Mouse (Mus musculus) heart, embryonic 14.5 days (tissue): Measurements from ENCODE around the gene Kcnh4. TPM values are rescaled to one million over a fixed set of nuclear protein-coding genes. Genes with fewer than 3 reads are reported as not detected.

Experiments used
- ATAC-seq: fragments of 200-750 bp; cut with Nextera tagmentation; 2 replicates; pipeline ENCODE4 v1.8.0; 2017; ENCODE audit warnings: low read depth, moderate TSS enrichment; ENCODE audit not compliant: insufficient number of reproducible peaks, insufficient read depth, low FRiP score
- H3K27ac ChIP-seq, 2 experiments: fragments of 200-500 bp in 1 of 2; fragments of 300-500 bp in 1 of 2; sonication (generic) in 1 of 2; replicated peaks in 1 of 2; 2 replicates each; pipeline ENCODE4 v1.5.1; 2012 to 2014; ENCODE audit warnings: low read depth in 2 of 2, low read length in 2 of 2, control low read depth in 1 of 2, mild to moderate bottlenecking in 1 of 2, mixed read lengths in 1 of 2; ENCODE audit not compliant: control insufficient read depth in 1 of 2, insufficient read depth in 1 of 2
- H3K27me3 ChIP-seq: fragments of 300-500 bp; sonication (generic); 2 replicates; pipeline ENCODE4 v1.6.1; 2014; ENCODE audit warnings: mild to moderate bottlenecking, low read length, control low read depth; ENCODE audit not compliant: control insufficient read depth, insufficient read depth
- H3K36me3 ChIP-seq: fragments of 300-500 bp; sonication (generic); 2 replicates; pipeline ENCODE4 v1.6.1; 2014; ENCODE audit warnings: mild to moderate bottlenecking, control low read depth, low read length, mixed read lengths; ENCODE audit not compliant: control insufficient read depth, insufficient read depth
- H3K4me1 ChIP-seq, 2 experiments: fragments of 200-500 bp in 1 of 2; fragments of 300-500 bp in 1 of 2; sonication (generic) in 1 of 2; 2 replicates each; pipeline ENCODE4 v1.6.1; 2012 to 2014; ENCODE audit warnings: low read length in 2 of 2, control low read depth in 1 of 2, mixed read lengths in 1 of 2; ENCODE audit not compliant: control insufficient read depth in 2 of 2, insufficient read depth in 2 of 2
- H3K4me2 ChIP-seq: fragments of 300-500 bp; sonication (generic); 2 replicates; pipeline ENCODE4 v1.6.1; 2014; ENCODE audit warnings: mild to moderate bottlenecking, low read length
- H3K4me3 ChIP-seq, 2 experiments: fragments of 200-500 bp in 1 of 2; fragments of 300-500 bp in 1 of 2; sonication (generic) in 1 of 2; 2 replicates each; pipeline ENCODE4 v1.5.1; 2012 to 2014; ENCODE audit warnings: low read length in 2 of 2, mild to moderate bottlenecking in 2 of 2, control low read depth in 1 of 2, low read depth in 1 of 2, moderate library complexity in 1 of 2; ENCODE audit not compliant: control insufficient read depth in 1 of 2, insufficient read depth in 1 of 2
- H3K9ac ChIP-seq: fragments of 300-500 bp; sonication (generic); 2 replicates; pipeline ENCODE4 v1.6.1; 2014; ENCODE audit warnings: mild to moderate bottlenecking, low read length
- H3K9me3 ChIP-seq: fragments of 300-500 bp; sonication (generic); 2 replicates; pipeline ENCODE4 v1.6.1; 2016; ENCODE audit warnings: low read length, control low read depth; ENCODE audit not compliant: control insufficient read depth
- WGBS: fragments of 180-500 bp; shearing (Covaris S2); extraction: QIAGEN DNeasy Blood & Tissue Kit; methylation state at CpG from one replicate; pipeline ENCODE4 v1.1.7; 2014; 5-methylcytosine and 5-hydroxymethylcytosine counted together
- polyA plus RNA-seq: library from polyadenylated mRNA; unstranded; fragments of >200 nt; fragmentation: Nextera tagmentation; extraction: Ambion mirVana; gene quantifications from 2 replicates; pipeline ENCODE4 v1.2.1, GENCODE M21; 2014

The Kcnh4 gene
- polyA plus RNA-seq, 1 experiment from 2014 or later: not detected

GRCm38 (mm10) chr11:100721776-100722492 lies 37.8 kb downstream of the Kcnh4 start:
- Histone ChIP-seq H3K4me2 (peak overlapping the region; percentile 24), H3K4me3 (no peak overlapping the region), H3K27me3 (no peaks in the 10 kb centered on the region), H3K4me1 (peaks cover 36 to 47% of the 10 kb centered on the region in 2 experiments), H3K27ac (peak overlapping the region; percentile 79 to 84), H3K9me3 (no peaks in the 10 kb centered on the region), H3K9ac (peak overlapping the region; percentile 45; the same call in 1 of the 2 replicates), H3K36me3 (peaks cover 29% of the 10 kb centered on the region)
- no peak for ATAC-seq
- WGBS: 38% methylated on average over 8 of the region's 8 CpGs

GRCm38 (mm10) chr11:100721254-100721653 lies 38.5 kb downstream of the Kcnh4 start:
- Histone ChIP-seq H3K27me3 (no peaks in the 10 kb centered on the region), H3K9me3 (no peaks in the 10 kb centered on the region), H3K4me2 (peak overlapping the region; percentile 24; the same call in 1 of the 2 replicates), H3K4me3 (no peak overlapping the region), H3K27ac (peak overlapping the region; percentile 79 to 84), H3K9ac (peak overlapping the region; percentile 45), H3K4me1 (peaks cover 36 to 47% of the 10 kb centered on the region in 2 experiments), H3K36me3 (peaks cover 36% of the 10 kb centered on the region)
- WGBS: 47% methylated on average over 4 of the region's 4 CpGs
- no peak for ATAC-seq

DNA sequence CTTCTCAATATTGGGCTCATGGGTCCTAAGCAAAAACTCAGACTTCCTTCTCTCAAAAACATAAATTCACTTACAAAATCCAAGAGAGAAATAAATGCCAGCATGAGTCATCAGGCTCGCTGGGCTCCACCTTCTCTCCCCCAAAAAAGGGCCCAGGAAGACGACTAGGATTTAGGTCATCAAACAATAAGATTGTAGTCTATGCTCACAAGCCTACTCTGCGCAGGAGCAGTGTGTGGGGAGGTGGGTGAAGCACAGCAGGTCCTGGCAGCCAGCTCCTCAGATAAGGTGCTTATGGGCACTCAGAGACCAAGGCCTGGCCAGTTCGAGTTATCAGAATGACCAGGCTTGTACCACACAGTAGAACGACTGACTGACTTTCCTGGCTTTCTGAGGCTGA lies 39.4 kb downstream of the Kcnh4 start:
- H3K9ac ChIP-seq: peak overlapping the region; percentile 45; the same call in 1 of the 2 replicates
- no peaks in the 10 kb centered on the region for H3K27me3 ChIP-seq
- H3K27ac ChIP-seq: peak overlapping the region; percentile 79 to 84
- H3K36me3 ChIP-seq: peaks cover 45% of the 10 kb centered on the region
- peak overlapping the region; percentile 24 for H3K4me2 ChIP-seq
- 33% methylated on average over 5 of the region's 5 CpGs for WGBS
- H3K4me1 ChIP-seq: peaks cover 36 to 44% of the 10 kb centered on the region in 2 experiments
- H3K4me3 ChIP-seq: no peak overlapping the region
- ATAC-seq: no peak
- no peaks in the 10 kb centered on the region for H3K9me3 ChIP-seq

DNA sequence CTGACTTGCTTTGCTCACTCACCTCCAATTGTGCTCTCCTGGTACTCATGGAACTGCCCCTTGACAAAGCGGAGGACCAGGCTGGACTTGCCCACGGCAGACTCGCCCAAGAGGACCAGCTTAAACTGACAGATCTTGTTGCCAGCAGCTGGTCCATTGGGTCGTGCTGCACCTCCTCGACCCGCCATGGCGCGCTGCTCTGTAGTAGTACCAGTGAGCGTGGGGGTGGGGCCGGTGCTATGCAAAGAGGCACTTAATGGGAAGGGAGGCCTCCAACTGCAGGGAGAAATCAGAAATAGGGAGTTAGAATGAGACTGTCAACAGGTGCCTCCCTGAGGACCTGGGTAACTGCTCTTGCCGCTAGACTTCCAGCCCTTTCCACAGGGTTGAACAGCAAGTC lies 39.8 kb downstream of the Kcnh4 start:
- peaks cover 32 to 39% of the 10 kb centered on the region in 2 experiments for H3K4me1 ChIP-seq
- no peaks in the 10 kb centered on the region for H3K27me3 ChIP-seq
- no peak for ATAC-seq
- 0 out of 2 replicates have a peak overlapping the region, but pooled peaks have one; percentile 45 for H3K9ac ChIP-seq
- no peaks in the 10 kb centered on the region for H3K9me3 ChIP-seq
- H3K27ac ChIP-seq: peak overlapping the region; percentile 30 to 84; a peak in 2 of 4 replicates
- WGBS: 72% methylated on average over 11 of the region's 11 CpGs
- no peak overlapping the region for H3K4me2 ChIP-seq
- H3K4me3 ChIP-seq: no peak overlapping the region
- peaks cover 50% of the 10 kb centered on the region for H3K36me3 ChIP-seq

DNA sequence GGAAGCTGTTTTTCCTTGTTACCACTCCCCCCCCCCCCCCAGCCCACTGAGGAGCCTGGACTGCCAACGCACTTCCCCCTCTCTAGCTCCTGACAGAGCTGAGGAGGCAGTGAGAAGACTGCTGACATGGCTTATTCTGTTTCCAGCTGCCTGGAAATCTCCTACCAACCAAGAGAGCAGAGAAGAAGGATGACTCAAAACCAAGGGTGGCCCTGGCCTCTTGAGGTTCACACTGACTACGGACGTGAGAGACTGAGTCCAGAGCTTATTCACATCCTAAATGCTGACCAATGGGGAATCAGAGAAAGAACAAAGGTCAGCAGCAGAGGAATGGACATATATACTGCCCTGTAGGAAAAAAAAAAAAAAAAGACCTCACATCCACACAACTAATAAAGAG lies 40.4 kb downstream of the Kcnh4 start:
- Histone ChIP-seq H3K36me3 (peaks cover 53% of the 10 kb centered on the region), H3K9me3 (no peaks in the 10 kb centered on the region), H3K27me3 (no peaks in the 10 kb centered on the region), H3K27ac (no peak overlapping the region), H3K9ac (no peak overlapping the region), H3K4me3 (no peak overlapping the region), H3K4me1 (peaks cover 29 to 38% of the 10 kb centered on the region in 2 experiments), H3K4me2 (no peak overlapping the region)
- WGBS: 84% methylated on average over 3 of the region's 3 CpGs
- no peak for ATAC-seq

DNA sequence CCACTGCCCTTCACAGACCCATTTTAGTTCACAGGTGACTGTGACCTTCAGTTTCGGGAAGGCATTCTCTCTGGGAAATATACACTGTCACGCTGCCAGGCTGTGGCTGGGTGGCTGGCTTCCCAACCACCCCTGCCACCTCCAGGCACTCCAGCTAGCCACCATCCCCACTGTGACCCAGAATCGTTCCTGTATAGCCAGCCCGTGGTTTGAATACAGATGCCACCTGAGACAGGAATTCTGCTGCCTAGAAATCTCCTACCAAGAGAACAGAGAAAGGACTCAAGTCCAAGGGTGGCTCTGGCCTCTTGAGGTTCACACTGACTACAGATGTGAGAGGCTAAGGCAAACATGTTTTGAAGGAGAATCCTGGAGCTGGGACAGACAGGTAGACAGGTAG lies 40.9 kb downstream of the Kcnh4 start:
- H3K27ac ChIP-seq: no peak overlapping the region
- no peaks in the 10 kb centered on the region for H3K27me3 ChIP-seq
- no peak overlapping the region for H3K4me3 ChIP-seq
- H3K4me2 ChIP-seq: no peak overlapping the region
- 90% methylated on average over 4 of the region's 4 CpGs for WGBS
- peaks cover 33 to 42% of the 10 kb centered on the region in 2 experiments for H3K4me1 ChIP-seq
- peaks cover 53% of the 10 kb centered on the region for H3K36me3 ChIP-seq
- no peak overlapping the region for H3K9ac ChIP-seq
- no peaks in the 10 kb centered on the region for H3K9me3 ChIP-seq
- no peak for ATAC-seq

DNA sequence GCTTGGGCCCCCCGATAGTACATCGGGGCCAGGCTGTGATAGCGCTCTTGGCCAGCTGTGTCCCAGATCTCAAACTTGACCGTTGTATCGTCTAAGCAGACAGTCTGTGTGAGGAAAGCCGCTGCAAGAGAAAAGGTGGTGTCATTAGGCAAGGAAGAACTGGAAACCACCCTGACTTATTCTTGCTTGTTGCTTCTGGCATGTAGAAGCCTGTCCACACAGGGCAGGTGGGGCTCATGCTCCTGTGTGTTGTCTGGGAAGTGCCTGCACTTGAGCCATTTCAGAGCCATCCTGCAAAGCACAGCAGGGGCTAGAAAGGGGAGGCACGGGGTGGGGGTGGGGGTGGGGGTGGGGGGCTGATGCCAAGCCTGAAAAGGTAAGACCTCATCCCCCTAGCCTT lies 41.3 kb downstream of the Kcnh4 start:
- peaks cover 36 to 46% of the 10 kb centered on the region in 2 experiments for H3K4me1 ChIP-seq
- 91% methylated on average over 7 of the region's 7 CpGs for WGBS
- no peak overlapping the region for H3K9ac ChIP-seq
- no peak overlapping the region for H3K4me2 ChIP-seq
- no peak for ATAC-seq
- H3K27ac ChIP-seq: no peak overlapping the region
- H3K36me3 ChIP-seq: peaks cover 53% of the 10 kb centered on the region
- no peaks in the 10 kb centered on the region for H3K27me3 ChIP-seq
- H3K4me3 ChIP-seq: no peak overlapping the region
- H3K9me3 ChIP-seq: no peaks in the 10 kb centered on the region
